Mouse (Mus musculus): Measurements from ENCODE around the gene Actr1b. TPM values are rescaled to one million over a fixed set of nuclear protein-coding genes. Genes with fewer than 3 reads are reported as not detected.

Actr1b gene
- 100 to 1,000 TPM; 132 to 140 TPM for total RNA-seq (2021)
- 144 and 156 TPM in 2 replicates for polyA plus RNA-seq (2012; rRNA removed)
- long read RNA-seq, transcript Actr1b-201 (11 exons, 3,248 nt), result major isoform, 105 of 146 reads
- long read RNA-seq, partial matches to known transcripts, result 9 of 146 reads
- long read RNA-seq, other reads (novel, unspliced or antisense), result 32 of 146 reads

DNA sequence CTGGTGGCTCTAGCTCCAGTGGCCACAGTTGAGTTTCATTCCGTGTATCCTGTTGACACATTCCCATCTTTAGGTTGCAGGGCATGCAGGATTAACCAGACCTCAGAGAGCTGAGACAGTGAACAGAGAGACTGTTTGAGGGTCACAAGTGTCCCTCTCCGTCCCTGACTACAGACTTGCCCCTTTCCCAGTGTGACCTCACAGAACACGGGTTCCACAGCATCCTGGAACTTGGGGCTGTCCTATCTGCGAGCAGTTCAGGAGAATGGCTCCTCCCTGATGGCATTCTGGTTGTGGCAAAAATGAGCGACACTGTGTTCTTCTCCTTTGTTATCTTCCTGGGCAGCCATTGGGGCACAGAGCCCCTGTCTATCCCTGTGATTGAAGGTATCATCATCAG lies at the start of gene Actr1b:
Gene Actr1b, minus strand, starts transcription at position 112 of the 400 bp plus-strand sequence.
- DNase-seq, result no peak

DNA sequence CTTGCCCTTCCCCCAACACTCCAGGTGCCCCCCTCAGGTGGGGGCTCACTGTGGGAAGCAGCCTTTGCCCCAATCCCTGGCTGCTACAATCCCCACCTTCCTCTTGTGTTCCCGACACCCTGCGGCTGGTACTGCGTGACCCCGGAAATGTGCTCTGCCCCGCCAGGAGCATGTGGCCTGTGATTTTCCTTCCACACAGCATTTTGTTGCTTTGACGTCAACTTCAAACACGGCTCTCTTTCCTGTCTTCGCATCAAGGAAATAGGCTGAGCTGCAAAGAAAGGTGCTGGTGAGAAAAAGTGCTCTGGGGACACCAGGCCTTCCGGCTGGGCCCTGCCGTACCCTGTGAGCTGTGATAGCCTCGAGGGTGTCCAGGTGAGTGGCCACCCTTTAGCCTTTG lies 47.3 kb upstream of the Actr1b start, which contains the start of gene Zap70:
Gene Zap70, plus strand, starts transcription at position 231 of the 400 bp plus-strand sequence.
- DNase-seq, result no peak

GRCm38 (mm10) chr1:36761061-36761460 lies 46.8 kb upstream of the Actr1b start:
- DNase-seq, result no peak

DNA sequence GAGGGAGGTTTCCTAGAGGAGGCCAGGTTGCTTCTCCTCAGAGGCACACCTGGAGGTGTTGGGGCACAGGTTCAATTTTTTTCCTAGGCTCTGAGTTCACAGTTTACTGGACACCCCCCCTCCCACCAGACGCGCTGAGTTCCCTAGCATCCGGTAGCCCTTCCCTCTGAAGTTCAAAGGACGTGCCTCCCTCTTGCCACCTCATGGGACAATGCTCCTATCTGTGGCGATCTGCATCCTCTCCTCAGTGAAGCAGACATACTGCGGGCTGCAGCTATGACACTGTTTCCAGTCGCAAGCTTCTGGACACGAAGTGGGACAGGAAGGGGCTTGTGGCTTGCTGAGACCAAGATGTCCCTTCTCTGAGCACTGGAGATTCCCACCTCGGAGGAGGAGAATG lies 46.2 kb upstream of the Actr1b start:
- no peak for DNase-seq

DNA sequence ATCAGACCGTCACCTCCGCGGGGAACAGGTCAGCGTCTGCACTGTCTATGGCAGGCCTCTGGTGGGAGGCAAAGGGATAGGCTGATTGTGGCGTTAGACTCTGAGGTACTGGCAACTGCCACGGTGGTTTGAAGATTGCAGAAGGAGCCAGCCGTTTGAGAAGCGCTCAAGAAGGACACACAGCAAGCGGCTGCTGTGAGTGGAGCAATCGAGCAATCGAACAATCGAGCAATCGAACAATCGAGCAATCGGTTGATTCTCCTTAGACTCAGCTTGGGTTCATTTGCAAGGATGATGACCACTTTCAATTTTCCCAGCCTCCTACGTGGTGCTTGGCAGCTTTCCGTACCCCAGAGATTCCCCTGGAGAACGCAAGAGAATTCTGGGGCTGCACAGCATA lies 44.9 kb upstream of the Actr1b start:
- no peak for DNase-seq

DNA sequence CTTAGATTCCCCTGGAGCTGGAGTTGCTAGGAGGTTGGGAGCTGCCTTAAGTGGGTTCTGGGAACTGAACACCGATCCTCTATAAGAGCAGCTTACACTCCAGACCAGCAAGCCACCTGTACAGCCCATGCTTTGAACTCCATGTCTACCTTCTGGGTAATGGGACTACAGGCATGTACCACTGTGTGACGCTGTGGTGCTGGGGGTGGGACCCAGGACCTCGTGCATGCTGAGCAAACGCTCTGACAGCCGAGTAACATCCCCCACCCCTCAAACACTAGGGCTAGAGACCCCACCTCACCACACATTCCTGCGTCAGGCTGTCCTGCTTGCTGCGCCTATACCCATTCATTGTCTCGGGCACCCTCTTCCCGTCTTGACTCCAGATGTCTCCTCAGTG lies 44.3 kb upstream of the Actr1b start:
- DNase-seq, result no peak

GRCm38 (mm10) chr1:36753932-36754675 lies 39.9 kb upstream of the Actr1b start:
- DNase-seq, result no peak

DNA sequence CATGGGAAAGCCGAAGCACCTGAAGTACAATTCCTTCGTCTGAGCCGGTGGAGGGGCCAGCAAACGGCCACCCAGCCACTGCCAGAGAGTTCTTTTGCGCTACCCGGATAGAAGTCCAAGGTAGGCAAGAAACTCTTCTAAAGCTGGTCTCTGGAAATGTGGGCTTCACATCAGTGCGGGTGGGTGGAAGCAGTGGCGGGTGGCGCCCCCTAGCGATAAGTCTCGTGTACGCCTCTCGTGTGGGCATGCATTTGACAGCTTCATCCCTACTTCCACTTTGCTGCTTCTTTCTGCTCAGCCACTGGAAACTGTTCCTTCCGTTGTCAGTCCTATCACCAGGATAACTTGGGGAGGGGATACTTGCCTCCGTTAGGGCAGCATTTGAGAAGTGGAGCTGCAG lies 32.2 kb upstream of the Actr1b start:
- no peak for DNase-seq

- no peak for DNase-seq
Measured at GRCm38 (mm10) chr1:36745661-36746060, 31.4 kb upstream of the Actr1b start.

- peak; percentile 50 for DNase-seq
Measured at GRCm38 (mm10) chr1:36744268-36744944, 30.2 kb upstream of the Actr1b start.

DNA sequence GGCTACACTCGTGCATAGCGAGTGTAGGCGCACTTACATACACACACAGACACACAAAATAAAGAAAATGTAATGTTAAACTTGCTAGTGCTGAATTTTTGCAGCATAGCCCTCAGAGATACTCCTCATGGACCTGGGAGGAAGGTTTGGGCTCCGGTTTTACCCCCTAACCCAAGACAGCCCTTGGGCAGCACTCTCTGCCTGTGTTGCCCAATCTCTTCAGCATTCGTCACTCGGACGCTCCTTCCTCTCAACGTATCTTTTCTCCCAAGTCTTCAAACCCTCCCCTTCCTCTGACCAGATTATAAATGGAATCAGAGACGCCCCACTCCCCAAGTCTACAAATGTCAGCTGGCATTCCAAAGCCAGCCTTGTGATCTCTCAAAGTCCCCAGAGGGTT lies 28.8 kb upstream of the Actr1b start:
- DNase-seq, result no peak

DNA sequence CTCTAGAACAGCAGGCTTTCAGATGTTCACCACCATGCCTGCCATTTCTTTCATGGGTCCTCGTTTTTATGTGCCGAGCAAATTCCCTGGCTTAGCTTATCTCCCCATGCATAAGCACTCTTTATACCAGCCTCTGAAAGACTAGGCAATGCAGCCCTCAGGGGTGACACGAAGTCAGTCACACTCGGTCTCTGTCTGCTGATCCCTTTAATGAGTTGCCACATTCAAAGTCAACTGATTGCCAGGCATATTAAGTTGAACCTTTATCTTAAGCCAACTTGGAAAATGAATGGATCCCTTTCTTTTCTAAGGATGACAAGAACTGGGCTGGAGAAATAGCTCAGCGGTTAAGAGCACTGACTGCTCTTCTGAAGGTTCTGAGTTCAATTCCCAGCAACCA lies 25.0 kb upstream of the Actr1b start:
- DNase-seq, result no peak

- DNase-seq, result peak; percentile 73
Measured at GRCm38 (mm10) chr1:36737300-36737699, 23.1 kb upstream of the Actr1b start.

GRCm38 (mm10) chr1:36724057-36724431 lies 9.8 kb upstream of the Actr1b start:
- no peak for DNase-seq

GRCm38 (mm10) chr1:36723146-36724056 lies 9.2 kb upstream of the Actr1b start:
- no peak for DNase-seq

GRCm38 (mm10) chr1:36718786-36719185 lies 4.6 kb upstream of the Actr1b start:
- no peak for DNase-seq

- DNase-seq, result no peak
Measured at GRCm38 (mm10) chr1:36711104-36711503, 3.1 kb downstream of the Actr1b start.

GRCm38 (mm10) chr1:36709854-36710280 lies 4.4 kb downstream of the Actr1b start, which contains the start of gene 4933424G06Rik:
4933424G06Rik (plus strand) TSS chr1:36710149.
- DNase-seq, result peak; percentile 99

DNA sequence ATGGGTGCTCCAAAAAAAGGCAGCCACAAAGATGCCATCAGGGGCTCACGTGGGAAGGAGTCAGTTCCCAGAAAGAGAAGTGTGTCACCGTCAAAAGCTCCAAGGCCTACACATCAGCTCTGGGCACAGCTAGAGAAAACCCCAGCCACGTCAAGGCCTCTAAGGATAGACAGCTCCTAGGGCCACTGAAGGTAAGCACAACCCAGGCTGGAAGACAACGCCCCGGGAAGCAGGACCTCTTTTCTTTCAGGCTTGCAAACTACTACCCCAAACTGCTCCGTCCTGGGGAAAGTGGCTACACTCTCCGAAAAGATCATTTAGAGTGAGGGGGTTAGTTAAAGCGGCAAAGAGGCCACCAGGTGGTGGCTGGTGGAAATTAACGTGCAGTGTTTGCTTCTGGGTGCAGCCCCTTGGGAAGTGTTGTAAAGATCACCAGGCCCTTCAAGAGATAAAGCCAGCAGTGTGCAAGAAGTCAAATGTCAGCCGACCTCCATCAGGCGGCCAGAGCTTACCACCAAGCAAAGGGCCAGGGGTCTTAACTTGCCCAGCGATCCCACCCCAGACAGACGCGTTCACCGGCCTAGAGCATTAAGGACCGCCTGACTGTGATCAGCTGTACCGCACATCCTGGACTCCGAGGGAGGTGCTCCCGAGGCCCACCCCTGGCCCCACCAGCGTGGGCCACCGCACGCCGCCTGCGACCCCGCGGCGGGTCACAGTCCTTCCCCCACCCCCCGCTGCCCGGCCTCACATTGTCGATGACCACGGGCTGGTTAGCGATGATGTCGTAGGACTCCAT lies 5.0 kb downstream of the Actr1b start:
- peak; percentile 73 for DNase-seq

GRCm38 (mm10) chr1:36708626-36709025 lies 5.6 kb downstream of the Actr1b start:
- DNase-seq, result no peak

- DNase-seq, result no peak
Measured at GRCm38 (mm10) chr1:36707797-36708196, 6.4 kb downstream of the Actr1b start.

All from adrenal gland, adult 2 months (tissue).